Mouse (Mus musculus) neural tube, embryonic 13.5 days (tissue): ENCODE data around the gene R3hdm4. TPM values are rescaled to one million over a fixed set of nuclear protein-coding genes. Genes with fewer than 3 reads are reported as not detected.

Experiments
- ATAC-seq: fragments of 200-750 bp; cut with Nextera tagmentation; 2 replicates; pipeline ENCODE4 v1.8.0; 2017; ENCODE audit warnings: low read depth, mild to moderate bottlenecking, moderate TSS enrichment, moderate library complexity
- H3K27ac ChIP-seq: fragments of 300-500 bp; sonication (generic); replicated peaks from 2 replicates; pipeline ENCODE4 v1.5.1; 2015; ENCODE audit warnings: moderate library complexity, mild to moderate bottlenecking, inconsistent platforms
- H3K27me3 ChIP-seq: fragments of 300-500 bp; sonication (generic); 2 replicates; pipeline ENCODE4 v1.6.1; 2015; ENCODE audit warnings: mild to moderate bottlenecking, inconsistent platforms
- H3K36me3 ChIP-seq: fragments of 300-500 bp; sonication (generic); 2 replicates; pipeline ENCODE4 v1.6.1; 2015; ENCODE audit warnings: mild to moderate bottlenecking, inconsistent platforms
- H3K4me1 ChIP-seq: fragments of 300-500 bp; sonication (generic); replicated peaks from 2 replicates; pipeline ENCODE4 v1.6.1; 2015; ENCODE audit warnings: inconsistent platforms
- H3K4me2 ChIP-seq: fragments of 300-500 bp; sonication (generic); 2 replicates; pipeline ENCODE4 v1.6.1; 2015; ENCODE audit warnings: inconsistent platforms, mild to moderate bottlenecking, moderate library complexity
- H3K4me3 ChIP-seq: fragments of 300-500 bp; sonication (generic); 2 replicates; pipeline ENCODE4 v1.5.1; 2015; ENCODE audit warnings: mild to moderate bottlenecking, inconsistent platforms
- H3K9ac ChIP-seq: fragments of 300-500 bp; sonication (generic); 2 replicates; pipeline ENCODE4 v1.6.1; 2015; ENCODE audit warnings: moderate library complexity, mild to moderate bottlenecking, inconsistent platforms
- H3K9me3 ChIP-seq: fragments of 300-500 bp; sonication (generic); 2 replicates; pipeline ENCODE4 v1.6.1; 2016; ENCODE audit warnings: inconsistent platforms
- WGBS: fragments of 180-500 bp; shearing (Covaris S2); methylation state at CpG from one replicate; pipeline ENCODE4 v1.1.7; 2015; 5-methylcytosine and 5-hydroxymethylcytosine counted together
- polyA plus RNA-seq: library from polyadenylated mRNA; unstranded; fragments of >200 nt; fragmentation: Nextera tagmentation; extraction: Ambion mirVana; gene quantifications from 2 replicates; pipeline ENCODE4 v1.2.1, GENCODE M21; 2015

Gene R3hdm4
- polyA plus RNA-seq, 1 experiment from 2014 or later, result 249 TPM

GRCm38 (mm10) chr10:79918231-79919078 is 2.6 kb downstream of the R3hdm4 start:
- WGBS, result 3% methylated on average over 35 of the region's 35 CpGs
- H3K27me3 ChIP-seq, result peaks cover 63% of the 10 kb centered on the region
- peaks cover 54% of the 10 kb centered on the region for H3K4me1 ChIP-seq

DNA sequence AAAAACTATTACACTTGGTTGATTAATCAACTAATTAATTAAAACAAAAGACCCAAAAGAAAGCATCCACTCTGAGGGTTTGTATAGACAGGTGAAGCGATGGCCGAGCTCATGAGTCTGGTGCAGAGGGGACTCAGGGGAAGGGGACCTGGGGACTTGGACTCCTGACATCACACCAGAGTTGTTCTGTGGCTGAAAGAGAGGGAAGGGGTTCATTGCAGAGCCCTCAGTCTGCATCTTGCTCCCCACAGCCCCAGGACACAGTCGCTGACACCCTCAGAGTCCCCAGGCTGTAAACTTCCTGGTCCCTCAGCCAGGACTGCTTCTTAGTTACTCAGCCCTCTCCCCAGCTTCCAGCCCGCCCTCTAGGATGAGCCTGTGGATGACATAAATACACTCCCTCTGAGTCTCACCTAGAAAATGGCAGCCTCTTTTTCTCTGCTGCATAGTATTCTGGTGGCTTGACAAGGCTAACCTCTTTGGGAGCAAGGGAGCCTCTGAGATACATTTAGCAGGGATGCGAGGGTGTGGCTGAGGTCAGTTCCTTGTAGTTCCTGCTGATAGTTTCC is 3.4 kb downstream of the R3hdm4 start:
- Histone ChIP-seq H3K27ac (no peak overlapping the region), H3K4me1 (peaks cover 54% of the 10 kb centered on the region), H3K4me2 (peak overlapping the region; percentile 97), H3K9me3 (no peaks in the 10 kb centered on the region), H3K9ac (peak overlapping the region; percentile 97; the same call in 1 of the 2 replicates), H3K36me3 (peaks cover under 1% of the 10 kb centered on the region; the same call in 1 of the 2 replicates), H3K4me3 (peak overlapping the region; percentile 84), H3K27me3 (peaks cover 55% of the 10 kb centered on the region)
- 61% methylated on average over 5 of the region's 5 CpGs for WGBS
- no peak for ATAC-seq

More at GRCm38 (mm10) chr10:79918231-79919078, 2.6 kb downstream of the R3hdm4 start:
- Histone ChIP-seq H3K36me3 (no peaks in the 10 kb centered on the region), H3K9me3 (no peaks in the 10 kb centered on the region), H3K27ac (no peak overlapping the region), H3K4me2 (peak overlapping the region; percentile 4; the same call in 1 of the 2 replicates), H3K9ac (no peak overlapping the region), H3K4me3 (peak overlapping the region; percentile 6; the same call in 1 of the 2 replicates)
- no peak for ATAC-seq

GRCm38 (mm10) chr10:79916808-79917531 is 4.0 kb downstream of the R3hdm4 start, which contains the start of gene Kiss1r:
Gene Kiss1r, plus strand, starts transcription at chr10:79916971.
- H3K36me3 ChIP-seq, result peaks cover 7% of the 10 kb centered on the region
- H3K9ac ChIP-seq, result peak within 1 kb of the TSS; percentile 97
- peak; percentile 81 for ATAC-seq
- peaks cover 54% of the 10 kb centered on the region for H3K4me1 ChIP-seq
- WGBS, result 2% methylated on average over 42 of the region's 42 CpGs
- peak within 1 kb of the TSS; percentile 85 for H3K27ac ChIP-seq
- peak within 1 kb of the TSS; percentile 97 for H3K4me2 ChIP-seq
- H3K27me3 ChIP-seq, result peaks cover 48% of the 10 kb centered on the region
- peak within 1 kb of the TSS; percentile 84 for H3K4me3 ChIP-seq
- no peaks in the 10 kb centered on the region for H3K9me3 ChIP-seq

GRCm38 (mm10) chr10:79916081-79916480 is 4.9 kb downstream of the R3hdm4 start:
- ATAC-seq, result no peak
- Histone ChIP-seq H3K27ac (peak overlapping the region; percentile 85), H3K4me3 (peak overlapping the region; percentile 84), H3K4me2 (peak overlapping the region; percentile 97), H3K9ac (peak overlapping the region; percentile 97), H3K9me3 (no peaks in the 10 kb centered on the region), H3K4me1 (peaks cover 45% of the 10 kb centered on the region), H3K27me3 (peaks cover 39% of the 10 kb centered on the region), H3K36me3 (peaks cover 16% of the 10 kb centered on the region)
- 11% methylated on average over 8 of the region's 8 CpGs for WGBS

DNA sequence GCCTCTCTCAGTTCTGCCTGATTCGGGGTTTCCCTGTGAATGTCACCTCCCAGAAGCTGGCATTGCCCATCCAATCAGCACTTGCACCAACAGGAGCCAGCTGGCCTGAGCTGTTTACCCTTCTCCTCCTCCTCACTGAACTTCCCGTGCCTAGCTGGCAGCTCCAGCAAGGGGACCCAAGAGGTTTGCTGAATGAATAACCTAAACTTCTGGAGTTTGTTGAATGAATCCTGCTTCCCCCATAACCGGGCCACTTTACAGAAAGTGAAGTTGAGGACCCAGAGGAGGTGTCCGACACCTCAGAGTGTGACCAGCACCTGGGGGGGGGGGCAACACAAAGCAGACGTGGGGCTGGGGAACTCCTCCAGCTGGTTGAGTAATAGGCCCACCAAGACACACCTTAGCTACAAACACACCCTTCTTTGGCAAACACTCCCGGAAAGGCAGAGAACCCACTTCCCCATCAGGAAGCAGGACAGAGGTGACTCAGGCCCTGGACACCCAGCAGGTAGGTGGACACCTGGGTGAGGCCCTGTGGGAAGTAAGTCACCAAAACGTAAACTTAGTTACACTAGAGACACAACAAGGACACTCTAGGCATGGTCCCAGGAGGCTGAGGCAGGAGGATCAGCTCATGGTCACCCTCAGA is 5.9 kb downstream of the R3hdm4 start:
- peaks cover 38% of the 10 kb centered on the region for H3K4me1 ChIP-seq
- H3K4me3 ChIP-seq, result peak overlapping the region; percentile 84; the same call in 1 of the 2 replicates
- peak overlapping the region; percentile 97 for H3K4me2 ChIP-seq
- H3K27ac ChIP-seq, result no peak overlapping the region
- WGBS, result 74% methylated on average over 7 of the region's 7 CpGs
- peaks cover 24% of the 10 kb centered on the region for H3K36me3 ChIP-seq
- H3K9ac ChIP-seq, result 0 out of 2 replicates have a peak overlapping the region, but pooled peaks have one; percentile 97
- no peak for ATAC-seq
- H3K9me3 ChIP-seq, result no peaks in the 10 kb centered on the region
- H3K27me3 ChIP-seq, result peaks cover 29% of the 10 kb centered on the region

DNA sequence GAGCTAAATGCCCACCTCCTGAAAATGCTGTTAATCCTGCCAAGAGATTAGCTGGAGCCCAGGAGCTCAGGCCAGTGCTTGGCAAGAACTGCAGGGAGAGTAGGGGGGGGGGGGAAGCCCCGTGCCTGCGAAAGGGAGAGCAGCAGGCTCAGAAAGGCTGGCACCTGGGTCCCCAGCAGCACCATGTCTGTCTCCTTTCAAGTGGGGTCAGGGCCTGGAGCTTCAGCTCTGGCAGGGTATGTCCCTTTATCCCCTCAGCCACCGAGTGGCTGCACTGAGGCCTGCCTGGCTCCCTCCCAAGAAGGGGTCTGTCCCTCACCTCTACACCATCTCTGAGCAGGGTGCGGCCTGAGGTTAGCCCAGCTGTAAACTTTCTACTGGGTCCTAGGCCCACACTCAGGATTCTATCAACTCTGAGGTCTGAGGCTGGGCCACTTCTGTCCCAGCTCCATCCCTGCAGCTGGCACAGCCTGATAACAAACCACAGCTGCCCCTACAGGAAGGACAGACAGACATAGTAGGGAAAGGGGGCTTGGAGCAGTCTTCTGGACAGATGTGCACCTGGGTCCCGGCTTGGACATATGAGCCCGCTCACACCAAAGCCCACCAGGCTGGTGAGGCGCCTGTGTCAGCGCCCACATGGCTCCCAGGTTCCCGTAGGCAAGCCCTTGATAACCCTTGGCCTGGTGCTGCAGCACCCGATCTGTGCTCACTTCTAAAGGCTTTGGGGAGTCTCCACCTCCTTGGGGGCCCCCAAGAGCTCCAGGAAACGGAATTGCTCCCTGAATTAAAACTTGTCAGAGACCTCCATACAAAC is 6.7 kb downstream of the R3hdm4 start:
- H3K9me3 ChIP-seq, result no peaks in the 10 kb centered on the region
- H3K27ac ChIP-seq, result no peak overlapping the region; the same call in 1 of the 2 replicates
- H3K4me2 ChIP-seq, result no peak overlapping the region
- H3K4me1 ChIP-seq, result peaks cover 42% of the 10 kb centered on the region
- 0 out of 2 replicates have a peak overlapping the region, but pooled peaks have one; percentile 41 for H3K9ac ChIP-seq
- ATAC-seq, result no peak
- H3K36me3 ChIP-seq, result peaks cover 24% of the 10 kb centered on the region
- 73% methylated on average over 11 of the region's 11 CpGs for WGBS
- peaks cover 22% of the 10 kb centered on the region for H3K27me3 ChIP-seq
- no peak overlapping the region for H3K4me3 ChIP-seq

- ATAC-seq, result no peak
- no peak overlapping the region for H3K9ac ChIP-seq
- H3K27me3 ChIP-seq, result peaks cover 3% of the 10 kb centered on the region
- no peak overlapping the region for H3K4me3 ChIP-seq
- no peaks in the 10 kb centered on the region for H3K9me3 ChIP-seq
- no peak overlapping the region for H3K4me2 ChIP-seq
- H3K36me3 ChIP-seq, result peaks cover 24% of the 10 kb centered on the region
- no peak overlapping the region for H3K27ac ChIP-seq
- peaks cover 49% of the 10 kb centered on the region for H3K4me1 ChIP-seq
- 58% methylated on average over 20 of the region's 20 CpGs for WGBS
These were observed 8.6 kb downstream of the R3hdm4 start for GRCm38 (mm10) chr10:79912412-79912811.

DNA sequence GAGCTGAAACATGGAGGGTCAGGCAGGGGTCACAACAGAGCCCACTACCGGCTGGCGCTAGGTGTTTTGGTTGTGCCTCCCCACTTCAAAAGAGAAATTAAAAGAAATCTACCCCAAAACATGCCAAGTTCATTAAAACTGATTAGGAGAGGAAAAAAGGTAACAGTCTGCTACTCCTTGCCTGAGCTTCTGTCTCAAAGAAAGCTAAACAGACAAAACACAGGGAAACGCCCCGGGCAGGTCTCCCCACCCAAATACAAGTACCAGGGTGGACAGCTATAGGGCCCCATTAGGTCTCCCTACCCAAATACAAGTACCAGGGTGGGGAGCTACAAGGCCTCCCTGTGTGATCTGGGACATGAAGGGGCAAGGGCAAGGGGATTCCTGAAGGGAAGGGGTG is 10.5 kb downstream of the R3hdm4 start, which contains the start of gene Gm26602:
Gm26602 (plus strand) TSS at position 301 of the 400 bp plus-strand sequence.
- H3K4me3 ChIP-seq, result no peak within 1 kb of the TSS
- ATAC-seq, result no peak

GRCm38 (mm10) chr10:79909092-79909922 is 11.7 kb downstream of the R3hdm4 start:
- peak overlapping the region; percentile 90 for H3K9ac ChIP-seq
- peak overlapping the region; percentile 52 for H3K4me2 ChIP-seq
- peaks cover 26% of the 10 kb centered on the region for H3K4me1 ChIP-seq
- WGBS, result 25% methylated on average over 14 of the region's 14 CpGs
- peak; percentile 71 for ATAC-seq
- H3K27me3 ChIP-seq, result no peaks in the 10 kb centered on the region
- peak overlapping the region; percentile 66 for H3K4me3 ChIP-seq
- H3K27ac ChIP-seq, result peak overlapping the region; percentile 98
- H3K9me3 ChIP-seq, result no peaks in the 10 kb centered on the region
- H3K36me3 ChIP-seq, result peaks cover 55% of the 10 kb centered on the region

More for the DNA sequence above, 10.5 kb downstream of the R3hdm4 start, which contains the start of gene Gm26602:
- no peaks in the 10 kb centered on the region for H3K27me3 ChIP-seq
- H3K4me2 ChIP-seq, result peak within 1 kb of the TSS; percentile 52; the same call in 1 of the 2 replicates
- peak within 1 kb of the TSS; percentile 98 for H3K27ac ChIP-seq
- H3K4me1 ChIP-seq, result peaks cover 39% of the 10 kb centered on the region
- H3K36me3 ChIP-seq, result peaks cover 42% of the 10 kb centered on the region
- H3K9me3 ChIP-seq, result no peaks in the 10 kb centered on the region
- H3K9ac ChIP-seq, result peak within 1 kb of the TSS; percentile 61; the same call in 1 of the 2 replicates
- 96% methylated on average over 4 of the region's 4 CpGs for WGBS
